Mouse (Mus musculus) urinary bladder, adult 18-20 months (tissue): Measurements from ENCODE around the gene Dnah17.

ENCODE experiments used
- DNase-seq, 2 experiments: peaks; one replicate each; pipeline ENCODE4 v3.0.0; 2022; ENCODE audit warnings: low spot score in 2 of 2, mixed read lengths in 2 of 2

Dnah17 gene

GRCm38 (mm10) chr11:117995255-117995654 is 135.2 kb downstream of the Dnah17 start:
- DNase-seq, result no peak

- DNase-seq, result no peak
Measured at GRCm38 (mm10) chr11:117994250-117995057, 136.0 kb downstream of the Dnah17 start.

DNA sequence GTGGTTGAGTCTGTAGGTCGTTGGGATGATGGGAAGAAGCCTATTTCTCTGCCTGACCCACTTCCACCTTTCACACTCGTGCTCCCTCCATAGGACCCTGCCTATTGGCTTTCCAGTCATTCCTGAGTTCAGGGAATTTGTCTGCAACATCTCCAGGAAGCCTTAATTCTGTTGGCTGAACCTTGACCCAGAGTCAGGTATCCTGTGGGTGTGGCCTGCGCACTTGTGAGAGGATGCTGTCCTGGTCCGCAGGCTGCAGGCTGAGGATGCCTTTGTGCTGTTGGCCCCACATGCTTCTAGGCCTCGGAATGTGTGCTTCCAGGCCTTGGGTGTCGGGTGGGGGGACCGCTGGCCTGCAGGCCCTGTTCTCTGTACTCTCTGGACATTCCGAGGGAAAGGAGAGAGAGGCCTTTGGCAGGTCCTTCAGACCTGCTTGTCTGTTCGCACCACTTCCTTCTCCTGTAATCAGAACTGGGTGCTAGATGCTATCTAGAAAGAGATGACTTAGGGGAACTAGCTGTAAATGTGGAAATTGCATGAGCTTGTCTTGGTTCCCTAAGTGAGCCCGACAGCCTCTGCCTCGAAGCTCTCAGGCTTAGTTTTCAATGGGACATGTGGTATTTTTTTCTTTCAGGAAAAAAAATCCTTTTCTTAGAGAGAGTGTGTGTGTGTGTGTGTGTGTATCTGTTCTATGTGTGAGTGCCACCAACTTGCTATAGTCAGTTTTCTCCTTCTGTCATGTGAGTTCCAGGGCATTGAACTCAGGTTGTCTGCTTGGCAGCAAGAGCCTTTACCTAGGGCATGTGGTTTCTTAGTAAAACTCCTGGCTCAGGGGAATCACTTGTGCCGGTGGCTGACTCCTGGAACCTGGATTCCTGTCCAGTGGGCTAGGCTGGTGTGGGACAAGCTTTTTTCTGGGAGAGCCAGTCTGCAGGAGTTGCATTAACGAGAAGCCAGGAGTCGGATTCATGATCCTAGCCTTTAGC is 137.0 kb downstream of the Dnah17 start:
- DNase-seq, result no peak

GRCm38 (mm10) chr11:117991502-117992470 is 138.6 kb downstream of the Dnah17 start:
- DNase-seq, result no peak

DNA sequence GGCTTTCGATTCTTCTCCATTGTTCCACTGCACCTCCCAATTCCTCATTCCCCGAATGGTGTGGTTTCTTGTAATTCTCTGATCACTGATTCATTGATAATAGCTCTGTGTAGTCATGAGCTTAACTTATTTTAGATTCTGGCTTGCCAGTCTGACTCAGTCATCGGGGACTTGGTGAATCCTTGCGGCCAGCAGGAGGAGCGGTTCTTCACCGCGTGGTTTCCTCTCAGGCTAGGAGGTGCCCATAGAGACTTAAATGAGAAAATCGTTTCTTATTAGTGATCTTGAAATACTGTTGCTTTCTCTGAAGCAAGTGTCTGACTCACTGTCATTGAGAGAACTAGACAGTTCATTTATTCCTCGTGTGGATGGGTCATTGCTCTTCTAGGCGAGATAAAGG is 140.5 kb downstream of the Dnah17 start:
- no peak for DNase-seq

GRCm38 (mm10) chr11:117989241-117989640 is 141.2 kb downstream of the Dnah17 start:
- no peak for DNase-seq

DNA sequence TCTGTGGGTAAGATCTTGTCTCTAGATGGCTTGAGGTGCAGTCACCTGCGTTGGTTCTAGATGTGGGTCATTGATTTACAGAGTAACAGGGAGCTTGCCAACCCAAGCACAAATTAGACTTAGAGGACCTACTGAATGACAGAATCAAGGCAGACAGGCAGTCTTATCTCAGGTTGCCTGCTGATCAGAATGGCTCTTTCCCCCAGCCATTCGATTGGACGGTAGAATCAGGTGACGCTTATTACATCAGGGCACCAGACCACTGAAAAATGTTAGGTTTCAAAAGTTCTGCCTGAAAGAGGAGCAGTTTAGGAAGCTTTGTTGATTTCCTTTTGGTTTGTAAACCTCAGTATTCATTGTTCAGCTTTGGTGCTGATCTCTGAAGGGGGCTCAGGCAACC is 142.5 kb downstream of the Dnah17 start:
- DNase-seq, result no peak

GRCm38 (mm10) chr11:117987032-117987451 is 143.4 kb downstream of the Dnah17 start:
- DNase-seq, result no peak

- DNase-seq, result peak; percentile 87 to 88
Measured at GRCm38 (mm10) chr11:117986126-117987031, 144.1 kb downstream of the Dnah17 start, which contains the start of gene Pgs1. Pgs1 (plus strand) TSS chr11:117986292.

GRCm38 (mm10) chr11:117983770-117984169 is 146.7 kb downstream of the Dnah17 start:
- no peak for DNase-seq

DNA sequence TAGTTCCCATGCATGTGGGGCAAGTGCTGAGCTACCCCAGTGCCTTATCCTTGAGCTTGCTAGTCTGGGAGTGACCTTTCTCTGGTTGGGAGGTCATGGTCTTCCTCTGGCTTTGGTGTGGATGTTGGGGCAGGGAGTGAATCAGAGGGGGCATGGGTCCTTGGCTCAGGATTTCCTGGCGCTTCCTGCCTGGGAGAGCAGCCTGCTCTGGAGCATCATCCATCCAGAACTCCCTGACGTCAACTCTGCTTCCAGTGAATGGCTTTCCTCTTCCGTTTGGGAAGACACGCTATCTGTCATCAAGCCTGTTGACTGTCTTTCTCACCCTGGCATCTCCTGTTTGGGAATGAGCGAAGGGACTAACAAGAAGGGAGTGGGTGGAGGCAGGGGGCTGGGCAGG is 148.0 kb downstream of the Dnah17 start:
- no peak for DNase-seq

DNA sequence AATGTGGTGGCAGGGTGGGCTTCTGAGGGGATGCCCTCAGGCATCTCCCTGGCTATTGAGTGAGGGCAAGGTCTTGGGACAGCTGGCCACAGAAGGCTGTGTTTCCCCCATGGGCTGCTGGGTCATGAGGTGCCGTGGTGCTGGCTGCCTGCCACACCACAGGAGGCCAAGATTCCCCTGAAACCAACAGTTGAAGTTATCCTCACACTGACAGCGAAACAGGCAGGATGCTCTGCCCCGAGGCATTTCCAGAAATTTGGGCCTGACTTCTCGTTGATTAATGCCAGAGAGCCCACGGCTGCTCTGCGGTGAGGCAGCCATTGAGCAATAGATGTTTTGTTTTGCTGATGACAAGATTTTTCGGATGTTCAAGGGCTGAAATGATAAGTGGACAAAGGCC is 151.0 kb downstream of the Dnah17 start:
- no peak for DNase-seq

DNA sequence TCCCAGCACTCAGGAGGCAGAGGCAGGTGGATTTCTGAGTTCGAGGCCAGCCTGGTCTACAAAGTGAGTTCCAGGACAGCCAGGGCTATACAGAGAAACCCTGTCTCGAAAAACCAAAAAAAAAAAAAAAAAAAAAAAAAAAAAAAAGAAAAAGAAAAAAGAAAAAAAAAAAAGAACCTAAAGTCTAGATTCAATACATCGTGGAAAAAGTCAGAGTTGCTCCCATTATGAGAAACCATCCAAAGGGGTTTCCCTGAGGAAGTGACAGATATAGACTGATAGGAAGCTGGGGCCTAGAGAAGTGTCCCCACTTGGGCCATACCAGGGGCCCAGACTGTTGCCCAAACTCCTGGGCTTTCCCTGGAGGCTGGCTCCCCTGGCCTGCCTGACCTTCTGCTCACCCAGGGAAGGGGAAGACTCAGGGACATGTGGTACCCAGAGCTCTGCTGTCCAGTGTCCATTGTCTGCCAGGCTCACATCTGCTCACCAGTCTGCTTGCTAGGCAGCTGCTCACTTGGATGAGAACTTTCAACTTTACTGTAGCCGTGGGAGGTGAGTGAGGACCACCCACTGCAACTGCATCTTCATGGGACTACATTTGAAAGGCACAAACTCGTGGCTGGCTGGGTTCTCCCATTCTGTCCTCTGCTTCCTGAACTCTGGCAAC is 152.6 kb downstream of the Dnah17 start:
- DNase-seq, result no peak

DNA sequence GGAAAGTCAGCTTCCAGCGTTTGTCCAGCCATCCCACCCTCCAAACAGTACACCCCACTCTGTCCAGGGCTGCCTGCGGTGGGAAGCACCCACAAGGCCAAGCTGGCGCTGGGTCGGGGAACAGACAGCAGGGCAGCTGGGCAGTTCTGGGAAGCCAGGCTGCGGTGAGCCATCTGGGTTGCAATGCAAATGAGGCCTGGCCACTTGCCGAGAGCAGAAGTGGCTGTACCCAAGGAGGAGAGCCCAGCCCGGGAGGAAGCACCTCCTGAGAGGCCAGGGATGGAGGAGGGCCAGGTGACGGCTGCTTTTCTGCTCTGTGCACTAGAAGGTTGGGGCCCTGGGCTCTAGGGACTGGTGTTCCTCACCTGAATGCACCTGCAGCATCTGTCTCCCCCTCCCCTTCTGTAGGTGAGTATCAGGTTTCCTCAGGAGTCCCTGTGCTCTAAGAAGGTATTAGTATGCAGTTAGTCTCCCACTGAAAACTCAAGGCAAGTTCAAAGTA is 154.3 kb downstream of the Dnah17 start:
- DNase-seq, result no peak

DNA sequence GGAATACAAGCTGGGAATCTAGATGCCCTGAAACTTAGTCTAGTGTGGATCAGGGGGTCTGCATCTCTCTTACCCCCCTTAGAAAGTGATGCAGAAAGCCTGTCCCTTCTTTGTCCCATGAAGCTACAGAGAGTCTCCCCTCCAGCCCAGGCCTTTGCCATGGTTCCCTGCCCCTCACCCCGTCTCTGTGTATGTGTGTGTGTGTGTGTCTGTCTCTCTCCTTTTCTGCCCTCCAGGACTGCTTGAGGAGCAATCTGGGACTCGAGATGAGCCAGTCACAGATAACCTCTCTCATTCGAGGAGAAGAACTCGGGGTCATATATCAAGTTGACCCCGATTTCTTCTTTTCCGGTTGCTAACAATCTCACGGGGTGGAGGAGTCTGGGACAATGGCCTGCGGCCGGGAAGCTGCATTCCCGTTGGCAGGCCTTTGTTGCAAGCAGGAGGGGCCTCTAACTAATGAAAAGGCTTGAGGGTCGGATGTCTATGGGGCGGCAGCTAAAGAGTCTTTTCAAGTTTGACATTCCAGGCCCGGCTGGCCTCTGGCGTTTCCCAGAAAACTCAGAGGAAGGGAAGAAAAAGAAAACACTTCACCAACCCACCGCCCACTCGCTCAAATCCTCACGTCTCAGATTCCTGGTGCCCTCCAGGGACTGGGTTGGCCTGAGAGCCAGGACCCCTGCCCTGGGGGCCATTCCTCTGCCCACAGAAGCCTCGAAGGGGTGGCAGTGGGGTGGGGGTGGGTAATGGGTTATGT is 155.0 kb downstream of the Dnah17 start:
- no peak for DNase-seq

DNA sequence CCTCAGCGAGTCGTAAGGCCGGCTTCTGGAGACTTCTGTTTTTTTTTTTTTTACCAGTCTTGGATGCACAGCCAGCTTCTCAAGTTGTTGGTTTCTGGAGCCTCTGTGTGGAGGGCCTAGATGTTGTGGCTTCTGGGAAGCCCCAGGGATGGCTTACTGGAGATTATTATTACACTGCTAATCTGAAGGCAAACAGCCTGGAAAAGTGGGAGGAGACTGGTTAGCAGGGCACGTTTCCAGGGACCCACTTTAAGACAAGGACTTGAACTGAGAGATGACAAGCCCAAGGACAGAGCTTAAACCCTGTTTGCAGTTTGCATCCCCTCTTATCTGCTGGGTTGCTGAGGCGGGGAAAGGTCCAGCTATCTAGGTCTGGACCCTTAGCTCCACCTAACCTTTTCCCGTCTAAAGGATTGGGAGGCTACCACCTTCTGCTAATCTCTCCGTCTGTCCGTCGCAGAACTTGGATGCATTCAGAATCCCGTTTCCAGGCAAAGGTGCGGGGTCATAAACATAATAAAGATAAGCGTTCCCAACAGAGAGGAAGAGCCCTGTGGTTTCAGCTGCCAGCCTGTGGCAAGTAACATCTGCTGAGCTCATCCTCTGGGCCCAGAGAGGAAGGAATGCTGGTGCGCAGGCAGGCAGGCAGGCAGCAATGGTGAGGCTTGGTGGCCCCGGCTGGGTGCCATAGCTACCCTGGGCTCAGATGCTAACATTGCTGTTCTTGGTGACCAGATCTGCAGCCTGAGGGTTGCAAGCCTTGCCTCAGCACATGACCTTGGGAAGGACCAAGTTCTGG is 155.9 kb downstream of the Dnah17 start:
- DNase-seq, result no peak

DNA sequence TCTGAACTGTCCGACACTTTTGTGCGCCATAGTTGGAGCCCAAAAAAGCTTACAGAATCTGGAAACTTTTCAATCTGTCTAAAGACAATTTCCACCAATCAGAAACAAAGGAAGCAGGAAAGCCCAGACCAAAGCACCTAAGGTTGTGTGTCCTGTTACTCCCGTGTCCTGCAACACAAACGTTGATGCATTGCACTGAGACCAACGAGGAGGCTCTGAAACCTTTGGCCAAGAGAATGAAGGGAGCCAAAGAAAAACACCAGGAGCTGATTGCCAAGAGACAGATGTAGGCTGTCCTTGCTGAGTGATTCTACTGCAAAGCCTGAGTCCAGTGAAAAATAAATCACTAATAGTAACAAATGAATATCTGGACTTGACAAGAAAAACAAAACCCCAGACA is 156.9 kb downstream of the Dnah17 start:
- no peak for DNase-seq
